Mouse (Mus musculus): ENCODE results near the gene Tmem254c. TPM values are rescaled to one million over a fixed set of nuclear protein-coding genes. Genes with fewer than 3 reads are reported as not detected.
"Not testable (repeated sequence)": the region's sequence is repeated elsewhere in the genome, so short reads cannot be mapped to it uniquely, and the experiment has no call there.

Tmem254c gene
- 10 to 100 TPM; 22.2 to 45.4 TPM for total RNA-seq (2021)
- long read RNA-seq, experiment 1, transcript Tmem254c-202 (4 exons, 1,211 nt): major isoform, 12 of 14 reads
- long read RNA-seq, experiment 1, partial matches to known transcripts: 0 of 14 reads
- long read RNA-seq, experiment 1, other reads (novel, unspliced or antisense): 0 of 14 reads
- long read RNA-seq, experiment 2, transcript Tmem254c-202 (4 exons, 1,211 nt): major isoform, 25 of 30 reads
- long read RNA-seq, experiment 2, partial matches to known transcripts: 0 of 30 reads
- long read RNA-seq, experiment 2, other reads (novel, unspliced or antisense): 3 of 30 reads

DNA sequence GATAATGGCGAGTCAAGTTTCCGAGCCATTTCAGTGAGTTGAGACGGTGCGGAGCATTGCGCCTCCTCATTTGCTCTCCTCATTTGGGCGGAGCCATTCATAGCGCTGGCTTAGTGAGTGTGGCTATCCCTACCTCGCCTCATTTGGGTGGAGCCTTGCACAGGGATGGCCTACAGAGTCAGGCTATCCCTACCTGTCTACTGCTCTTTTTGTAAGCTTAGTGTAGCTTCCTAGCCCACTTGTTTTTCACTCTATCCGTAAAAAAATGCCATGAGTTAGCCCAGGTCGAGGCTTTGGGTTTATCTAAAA is at the start of gene Tmem254c:
Tmem254c (minus strand) TSS at position 31 of the 309 bp plus-strand sequence.
- DNase-seq (ENCODE audit: low spot score in 2 of 2): not testable (repeated sequence)

DNA sequence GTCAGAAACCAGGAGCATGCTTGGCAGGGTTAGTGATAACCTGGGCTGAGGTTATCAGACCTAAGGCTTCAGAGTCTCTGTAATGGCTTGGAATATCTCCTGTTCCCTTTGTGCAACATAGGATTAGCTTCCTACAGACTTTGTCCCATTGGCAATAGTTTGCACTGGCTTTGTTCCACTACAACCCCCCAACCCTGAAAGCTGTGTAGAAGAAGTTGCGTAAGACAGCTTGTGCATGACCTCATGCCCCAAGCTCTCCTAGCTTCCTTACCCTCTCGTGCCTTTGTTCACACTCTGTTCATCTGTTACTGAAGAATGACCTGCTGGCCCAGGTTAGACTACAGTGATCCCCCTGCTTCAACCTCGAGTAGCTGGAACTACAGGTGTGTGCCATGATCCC is 30.5 kb upstream of the Tmem254c start:
- not testable (repeated sequence) for DNase-seq (ENCODE audit: low spot score in 2 of 2)

DNA sequence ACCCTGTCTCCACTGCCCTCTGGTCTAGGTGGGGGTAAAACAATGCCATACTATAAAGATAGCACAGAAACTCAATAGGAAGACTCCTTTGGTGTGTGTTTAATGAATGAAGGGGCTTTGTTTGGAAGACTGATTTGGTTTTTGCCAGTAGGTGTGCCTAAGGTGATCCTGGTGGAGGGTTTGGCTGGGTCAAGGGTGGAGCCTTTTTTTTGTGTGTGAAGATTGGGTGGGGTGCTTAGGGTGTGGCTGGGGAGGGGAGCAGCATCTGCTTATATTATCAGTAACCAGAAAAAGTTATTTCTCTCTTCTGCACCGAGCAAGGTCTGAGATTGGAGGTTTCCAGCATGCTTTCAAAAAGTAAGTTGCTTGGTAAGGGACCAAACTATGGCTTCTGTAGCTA is 14.8 kb upstream of the Tmem254c start, which contains the start of gene Cphx3:
Cphx3 (plus strand) TSS at position 301 of the 400 bp plus-strand sequence.
- DNase-seq (ENCODE audit: low spot score in 2 of 2): not testable (repeated sequence)

- not testable (repeated sequence) for DNase-seq (ENCODE audit: low spot score in 2 of 2)
Measured at GRCm38 (mm10) chr14:26081216-26081615, 14.1 kb upstream of the Tmem254c start, which contains the start of gene Cphx2. Gene Cphx2 (plus strand): TSS chr14:26081516.

GRCm38 (mm10) chr14:26076620-26077390 is 9.7 kb upstream of the Tmem254c start:
- not testable (repeated sequence) for DNase-seq (ENCODE audit: low spot score in 2 of 2)

DNA sequence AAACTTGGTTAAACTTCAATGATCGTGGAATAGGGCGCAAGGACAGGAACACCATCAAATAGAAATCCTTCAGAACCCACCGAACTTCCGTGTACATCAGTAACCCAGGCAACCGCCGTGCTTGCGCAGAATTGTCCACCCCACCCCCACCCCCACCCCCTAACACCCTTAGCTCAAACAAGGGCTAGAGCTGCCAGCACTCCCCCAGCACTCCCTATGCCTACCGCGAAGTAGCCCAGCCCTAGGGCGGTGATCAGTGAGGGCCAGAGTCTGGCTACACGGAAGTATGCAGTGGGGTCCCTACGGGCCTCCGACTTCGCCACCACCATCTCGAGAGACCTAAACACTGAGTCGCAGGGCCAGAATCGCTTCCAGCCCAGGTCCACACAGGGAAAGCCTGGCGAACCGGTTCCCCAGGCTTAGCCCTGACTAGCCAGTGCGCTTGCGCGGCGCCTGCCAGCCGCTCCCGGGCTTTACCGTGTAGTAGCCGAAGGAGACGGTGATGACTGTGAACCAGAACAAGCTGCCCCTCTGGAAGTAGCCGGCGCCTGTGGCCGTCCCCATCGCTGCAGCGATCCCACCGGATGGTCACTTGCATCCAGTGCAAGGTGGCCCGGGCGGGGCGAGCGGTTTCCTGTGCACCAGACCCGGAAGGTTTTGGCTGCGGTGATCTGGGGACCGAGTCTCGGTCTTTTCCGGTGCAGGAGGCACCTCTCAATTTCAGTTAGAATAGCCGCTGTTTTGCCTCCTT is 406 bp downstream of the Tmem254c start:
- not testable (repeated sequence) for DNase-seq (ENCODE audit: low spot score in 2 of 2)

DNA sequence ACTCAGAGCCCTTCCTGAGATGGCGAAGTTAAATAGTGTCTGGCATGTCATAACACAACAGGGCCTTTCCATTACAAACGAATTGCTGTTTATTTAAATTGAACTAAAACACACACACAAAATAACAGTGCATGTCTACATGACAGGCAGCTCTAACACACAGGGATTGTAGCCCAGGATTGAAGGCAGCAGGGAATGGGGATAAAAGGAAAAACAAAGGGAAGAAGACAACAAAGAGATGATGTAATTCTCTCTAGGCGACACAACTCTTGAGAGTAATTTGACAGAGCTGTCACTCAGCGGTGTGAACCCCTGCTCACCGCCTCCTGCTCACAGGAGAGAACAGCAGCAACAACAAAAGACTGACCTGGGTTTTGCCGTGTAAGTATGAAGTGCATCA is 7.8 kb downstream of the Tmem254c start:
- DNase-seq (ENCODE audit: low spot score in 2 of 2): not testable (repeated sequence)

DNA sequence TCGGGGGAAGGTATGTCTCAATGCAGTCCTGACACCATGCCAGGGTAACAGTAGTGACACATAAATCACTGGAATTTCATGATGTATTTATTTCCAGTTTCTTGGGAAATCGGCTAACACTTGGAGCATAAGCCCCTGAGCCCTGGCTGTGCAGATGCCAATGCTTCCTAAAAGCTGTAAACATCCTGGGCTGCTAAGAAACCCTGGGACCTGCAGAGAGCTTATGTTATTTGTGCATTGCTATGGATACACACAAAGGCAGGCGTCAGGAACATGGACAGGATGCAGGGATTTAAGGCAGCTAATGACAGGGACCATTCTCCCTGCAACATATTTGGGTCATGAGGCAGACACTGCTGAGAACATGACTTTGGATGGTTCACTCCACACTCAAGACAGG is 9.0 kb downstream of the Tmem254c start:
- not testable (repeated sequence) for DNase-seq (ENCODE audit: low spot score in 2 of 2)

DNA sequence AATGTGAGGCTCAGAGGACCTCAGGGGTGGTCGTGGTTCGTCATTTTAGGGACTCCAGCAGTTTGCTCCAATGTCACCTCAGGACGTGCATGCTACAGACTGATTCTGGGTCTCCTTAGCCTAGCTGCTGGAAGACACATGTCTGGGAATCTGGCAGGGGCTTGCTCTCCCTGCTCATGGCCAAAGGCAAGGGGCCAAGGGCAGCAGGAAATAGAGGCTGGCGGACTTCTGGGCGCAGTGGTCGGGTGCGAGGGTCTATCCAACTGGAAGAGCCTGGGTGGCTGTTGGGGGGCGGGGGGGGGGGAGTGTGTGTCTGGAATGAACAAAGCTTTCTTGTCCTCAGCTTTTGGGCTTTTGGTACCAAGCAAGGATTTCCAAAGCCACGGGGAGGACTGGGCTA is 18.4 kb downstream of the Tmem254c start:
- not testable (repeated sequence) for DNase-seq (ENCODE audit: low spot score in 2 of 2)

DNA sequence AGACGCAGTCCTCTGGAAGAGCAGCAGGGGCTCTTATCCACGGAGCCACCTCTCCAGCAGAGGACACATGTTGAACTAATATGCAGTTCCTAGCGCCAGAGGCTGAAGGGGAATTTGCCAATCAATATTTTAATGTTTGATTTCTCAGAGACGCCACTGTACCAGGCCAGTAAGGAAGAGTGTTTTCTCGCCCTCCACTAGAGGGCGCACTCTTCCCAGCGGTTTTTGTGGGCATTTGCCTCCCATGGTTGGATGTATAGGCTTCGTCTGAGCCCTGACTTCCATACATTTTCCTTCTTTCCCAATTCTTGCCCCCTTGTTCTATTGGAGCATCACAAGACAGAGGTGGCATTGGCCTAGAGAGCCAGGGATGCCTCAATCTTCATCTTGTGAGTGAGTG is 20.1 kb downstream of the Tmem254c start:
- not testable (repeated sequence) for DNase-seq (ENCODE audit: low spot score in 2 of 2)

DNA sequence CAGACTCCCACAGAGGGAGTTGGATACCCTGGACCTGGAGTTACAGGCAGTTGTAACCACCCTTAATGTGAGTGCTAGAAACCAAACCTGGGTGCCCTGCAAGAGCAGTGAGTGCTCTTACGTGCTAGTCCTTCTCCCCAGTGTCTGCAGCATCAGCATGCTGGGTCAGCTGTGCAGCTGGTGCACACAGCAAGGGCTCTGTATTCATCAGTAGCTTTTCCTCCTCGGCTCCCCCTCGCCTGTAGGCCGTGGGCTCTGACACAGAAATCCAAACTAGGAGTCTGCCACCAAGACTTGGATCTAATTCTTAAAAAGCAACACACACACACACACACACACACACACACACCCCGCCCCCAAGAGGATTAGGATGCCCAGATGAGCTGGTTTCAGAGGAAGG is 22.1 kb downstream of the Tmem254c start:
- DNase-seq (ENCODE audit: low spot score in 2 of 2): not testable (repeated sequence)

GRCm38 (mm10) chr14:26042611-26043010 is 24.5 kb downstream of the Tmem254c start, which contains the start of gene Gm9780:
Gene Gm9780 (minus strand): TSS chr14:26042711.
- DNase-seq (ENCODE audit: low spot score in 2 of 2): not testable (repeated sequence)

DNA sequence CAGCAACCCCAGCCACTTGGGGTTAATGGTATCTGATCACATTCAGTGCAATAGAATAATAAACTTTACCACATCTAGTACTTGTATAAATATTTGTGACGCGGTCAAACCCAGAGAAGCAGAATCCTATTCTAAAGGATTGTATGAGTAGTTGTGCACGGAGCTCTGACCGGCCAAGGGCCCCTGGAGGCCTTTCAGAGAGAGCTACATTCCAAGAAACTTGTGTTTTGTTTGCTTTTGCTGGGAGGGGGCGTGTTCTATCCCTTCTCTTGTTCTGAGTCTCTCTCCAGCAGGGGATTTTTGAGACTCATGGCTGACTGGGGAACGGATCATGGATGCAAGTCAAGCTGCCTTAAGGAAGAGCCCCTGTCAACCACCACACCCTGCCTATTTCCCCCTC is 31.7 kb downstream of the Tmem254c start:
- not testable (repeated sequence) for DNase-seq (ENCODE audit: low spot score in 2 of 2)

- not testable (repeated sequence) for DNase-seq (ENCODE audit: low spot score in 2 of 2)
Measured at GRCm38 (mm10) chr14:26034364-26034763, 32.8 kb downstream of the Tmem254c start.

- DNase-seq (ENCODE audit: low spot score in 2 of 2): not testable (repeated sequence)
Measured at GRCm38 (mm10) chr14:26025653-26026052, 41.5 kb downstream of the Tmem254c start.

- not testable (repeated sequence) for DNase-seq (ENCODE audit: low spot score in 2 of 2)
Measured at GRCm38 (mm10) chr14:26022831-26023230, 44.3 kb downstream of the Tmem254c start.

DNA sequence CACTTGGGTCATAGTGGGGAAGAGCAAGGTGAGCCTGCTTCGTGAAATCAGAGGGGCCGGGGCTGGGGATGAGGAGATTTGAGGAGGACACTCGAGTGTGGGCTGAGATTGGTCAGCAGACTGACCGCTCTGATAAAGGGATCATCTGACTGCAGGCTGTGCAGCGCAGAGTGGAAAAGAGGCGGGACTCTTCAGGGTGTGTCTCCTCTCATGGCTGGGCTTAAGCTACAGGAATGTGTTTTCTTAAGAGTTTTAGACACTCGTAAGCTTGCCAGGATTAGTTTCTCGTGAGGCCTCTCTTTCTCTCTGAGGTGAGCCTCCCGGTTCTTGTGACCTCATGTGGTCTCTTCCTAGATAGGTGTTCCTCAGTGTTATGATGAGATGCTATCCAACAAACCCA is 45.6 kb downstream of the Tmem254c start:
- DNase-seq (ENCODE audit: low spot score in 2 of 2): not testable (repeated sequence)

DNA sequence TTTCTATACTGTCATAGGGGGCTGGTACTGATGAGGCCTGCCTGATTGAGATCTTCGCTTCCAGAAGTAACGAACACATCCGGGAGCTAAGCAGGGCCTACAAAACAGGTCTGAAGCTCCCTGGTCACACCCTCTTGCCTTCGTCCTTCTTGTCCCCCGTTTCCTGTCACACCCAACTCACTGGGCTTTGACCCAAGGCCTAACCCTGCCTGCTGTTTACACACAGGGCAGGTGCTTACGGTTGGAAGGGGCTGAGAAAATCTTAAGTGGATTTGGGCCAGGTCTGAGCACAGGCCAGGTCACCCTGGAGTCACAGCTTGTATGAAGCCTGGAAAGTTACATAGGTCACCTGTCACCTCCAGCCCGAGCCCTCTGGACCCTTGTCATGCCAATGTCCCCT is 50.7 kb downstream of the Tmem254c start:
- not testable (repeated sequence) for DNase-seq (ENCODE audit: low spot score in 2 of 2)

Data from adrenal gland, postnatal 4 days (tissue).